Mouse (Mus musculus): ENCODE measurements around the gene Prss36. TPM values are rescaled to one million over a fixed set of nuclear protein-coding genes. Genes with fewer than 3 reads are reported as not detected.

Gene Prss36
- total and polyA plus RNA-seq, 2 experiments from 2014 or later = 15.5 to 20.1 TPM

- Histone ChIP-seq H3K36me3 (ENCODE audit: insufficient read depth, low read length) (peaks cover 19% of the 10 kb centered on the region), H3K9ac (replicated peaks; ENCODE audit: low read length, poor library complexity, severe bottlenecking) (peak within 1 kb of the TSS; percentile 69), H3K27ac (ENCODE audit: low read depth, low read length) (peak within 1 kb of the TSS; percentile 71), H3K27me3 (ENCODE audit: insufficient read depth, low read length) (no peaks in the 10 kb centered on the region), H3K4me2 (ENCODE audit: low read depth, low read length, poor library complexity, severe bottlenecking) (peak within 1 kb of the TSS; percentile 74), H3K4me3 (ENCODE audit: low read depth, low read length) (peak within 1 kb of the TSS; percentile 60), H3K9me3 (ENCODE audit: low read length) (no peaks in the 10 kb centered on the region), H3K4me1 (ENCODE audit: insufficient read depth, low read length) (no peaks in the 10 kb centered on the region)
- ATAC-seq (ENCODE audit: low FRiP score) (peak; percentile 96), DNase-seq (ENCODE audit: low spot score) (peak; percentile 98)
- TF ChIP-seq CTCF (IDR thresholded peaks at IDR 0.05) = peak; percentile 63
- WGBS = under 1% methylated on average over 26 of the region's 26 CpGs
Measured at GRCm38 (mm10) chr7:127895442-127895841, 51.1 kb downstream of the Prss36 start, which contains the start of the genes Gm21974 and Vkorc1. Gene Gm21974 (minus strand): TSS chr7:127895454. Gene Vkorc1 (minus strand): TSS chr7:127895617.

- no peaks in the 10 kb centered on the region for H3K4me1 ChIP-seq (ENCODE audit: insufficient read depth, low read length)
- H3K4me3 ChIP-seq (ENCODE audit: low read depth, low read length) = peak overlapping the region; percentile 60
- no peaks in the 10 kb centered on the region for H3K9me3 ChIP-seq (ENCODE audit: low read length)
- H3K27ac ChIP-seq (ENCODE audit: low read depth, low read length) = no peak overlapping the region
- peak overlapping the region; percentile 69; the same call in 1 of the 2 replicates for H3K9ac ChIP-seq (replicated peaks; ENCODE audit: low read length, poor library complexity, severe bottlenecking)
- 89% methylated on average over 5 of the region's 5 CpGs for WGBS
- TF ChIP-seq CTCF (IDR thresholded peaks at IDR 0.05) = no peak
- H3K27me3 ChIP-seq (ENCODE audit: insufficient read depth, low read length) = no peaks in the 10 kb centered on the region
- no peak for DNase-seq (ENCODE audit: low spot score)
- no peak for ATAC-seq (ENCODE audit: low FRiP score)
- peak overlapping the region; percentile 74 for H3K4me2 ChIP-seq (ENCODE audit: low read depth, low read length, poor library complexity, severe bottlenecking)
- peaks cover 28% of the 10 kb centered on the region for H3K36me3 ChIP-seq (ENCODE audit: insufficient read depth, low read length)
Measured at GRCm38 (mm10) chr7:127894480-127894879, 52.0 kb downstream of the Prss36 start.

GRCm38 (mm10) chr7:127890798-127891197, 55.7 kb downstream of the Prss36 start, which contains the start of gene Prss53:
Gene Prss53 (minus strand): TSS chr7:127890970.
- Histone ChIP-seq H3K4me3 (ENCODE audit: low read depth, low read length) (no peak within 1 kb of the TSS), H3K27me3 (ENCODE audit: insufficient read depth, low read length) (no peaks in the 10 kb centered on the region), H3K9ac (replicated peaks; ENCODE audit: low read length, poor library complexity, severe bottlenecking) (no peak within 1 kb of the TSS), H3K4me2 (ENCODE audit: low read depth, low read length, poor library complexity, severe bottlenecking) (no peak within 1 kb of the TSS), H3K4me1 (ENCODE audit: insufficient read depth, low read length) (no peaks in the 10 kb centered on the region), H3K27ac (ENCODE audit: low read depth, low read length) (no peak within 1 kb of the TSS), H3K9me3 (ENCODE audit: low read length) (no peaks in the 10 kb centered on the region), H3K36me3 (ENCODE audit: insufficient read depth, low read length) (peaks cover 63% of the 10 kb centered on the region)
- TF ChIP-seq CTCF (IDR thresholded peaks at IDR 0.05) = no peak
- ATAC-seq (ENCODE audit: low FRiP score) (no peak), DNase-seq (ENCODE audit: low spot score) (no peak)
- WGBS = 26% methylated on average over 4 of the region's 4 CpGs

- Histone ChIP-seq H3K27me3 (ENCODE audit: insufficient read depth, low read length) (no peaks in the 10 kb centered on the region), H3K36me3 (ENCODE audit: insufficient read depth, low read length) (peaks cover 79% of the 10 kb centered on the region)
- WGBS = 79% methylated on average over 3 of the region's 3 CpGs
Measured at GRCm38 (mm10) chr7:127888821-127889220, 57.7 kb downstream of the Prss36 start.

GRCm38 (mm10) chr7:127887781-127888180, 58.7 kb downstream of the Prss36 start:
- DNase-seq (ENCODE audit: low spot score) (no peak), ATAC-seq (ENCODE audit: low FRiP score) (no peak)
- no peaks in the 10 kb centered on the region for H3K4me1 ChIP-seq (ENCODE audit: insufficient read depth, low read length)
- H3K9ac ChIP-seq (replicated peaks; ENCODE audit: low read length, poor library complexity, severe bottlenecking) = no peak overlapping the region
- peaks cover 82% of the 10 kb centered on the region for H3K36me3 ChIP-seq (ENCODE audit: insufficient read depth, low read length)
- H3K4me2 ChIP-seq (ENCODE audit: low read depth, low read length, poor library complexity, severe bottlenecking) = no peak overlapping the region
- H3K27ac ChIP-seq (ENCODE audit: low read depth, low read length) = no peak overlapping the region
- no peaks in the 10 kb centered on the region for H3K27me3 ChIP-seq (ENCODE audit: insufficient read depth, low read length)
- WGBS = 82% methylated on average over 3 of the region's 3 CpGs
- no peak for TF ChIP-seq CTCF (IDR thresholded peaks at IDR 0.05)
- no peak overlapping the region for H3K4me3 ChIP-seq (ENCODE audit: low read depth, low read length)
- H3K9me3 ChIP-seq (ENCODE audit: low read length) = no peaks in the 10 kb centered on the region

More at GRCm38 (mm10) chr7:127888821-127889220, 57.7 kb downstream of the Prss36 start:
- Histone ChIP-seq H3K4me1 (ENCODE audit: insufficient read depth, low read length) (no peaks in the 10 kb centered on the region), H3K4me2 (ENCODE audit: low read depth, low read length, poor library complexity, severe bottlenecking) (no peak overlapping the region), H3K4me3 (ENCODE audit: low read depth, low read length) (no peak overlapping the region), H3K27ac (ENCODE audit: low read depth, low read length) (no peak overlapping the region), H3K9ac (replicated peaks; ENCODE audit: low read length, poor library complexity, severe bottlenecking) (no peak overlapping the region), H3K9me3 (ENCODE audit: low read length) (no peaks in the 10 kb centered on the region)
- ATAC-seq (ENCODE audit: low FRiP score) = no peak
- no peak for TF ChIP-seq CTCF (IDR thresholded peaks at IDR 0.05)
- no peak for DNase-seq (ENCODE audit: low spot score)

GRCm38 (mm10) chr7:127887191-127887590, 59.3 kb downstream of the Prss36 start:
- 85% methylated on average over 8 of the region's 8 CpGs for WGBS
- DNase-seq (ENCODE audit: low spot score) (no peak), ATAC-seq (ENCODE audit: low FRiP score) (no peak)
- Histone ChIP-seq H3K9ac (replicated peaks; ENCODE audit: low read length, poor library complexity, severe bottlenecking) (no peak overlapping the region), H3K27me3 (ENCODE audit: insufficient read depth, low read length) (no peaks in the 10 kb centered on the region), H3K4me3 (ENCODE audit: low read depth, low read length) (no peak overlapping the region), H3K4me2 (ENCODE audit: low read depth, low read length, poor library complexity, severe bottlenecking) (no peak overlapping the region), H3K27ac (ENCODE audit: low read depth, low read length) (no peak overlapping the region), H3K36me3 (ENCODE audit: insufficient read depth, low read length) (peaks cover 85% of the 10 kb centered on the region), H3K9me3 (ENCODE audit: low read length) (no peaks in the 10 kb centered on the region), H3K4me1 (ENCODE audit: insufficient read depth, low read length) (no peaks in the 10 kb centered on the region)
- no peak for TF ChIP-seq CTCF (IDR thresholded peaks at IDR 0.05)
